Mouse (Mus musculus) heart, embryonic 13.5 days (tissue): ENCODE measurements around the gene Btc. TPM values are rescaled to one million over a fixed set of nuclear protein-coding genes. Genes with fewer than 3 reads are reported as not detected.

Experiments used
- ATAC-seq: fragments of 200-750 bp; cut with Nextera tagmentation; 2 replicates; pipeline ENCODE4 v1.8.0; 2017; ENCODE audit warnings: moderate TSS enrichment; ENCODE audit not compliant: insufficient number of reproducible peaks, low FRiP score, low TSS enrichment; ENCODE audit errors: extremely low read depth
- H3K27ac ChIP-seq: fragments of 300-500 bp; sonication (generic); replicated peaks from 2 replicates; pipeline ENCODE4 v1.5.1; 2015; ENCODE audit warnings: moderate library complexity, mild to moderate bottlenecking, inconsistent platforms
- H3K27me3 ChIP-seq: fragments of 300-500 bp; sonication (generic); replicated peaks from 2 replicates; pipeline ENCODE4 v1.6.1; 2015; ENCODE audit warnings: mild to moderate bottlenecking, inconsistent platforms
- H3K36me3 ChIP-seq: fragments of 300-500 bp; sonication (generic); 2 replicates; pipeline ENCODE4 v1.6.1; 2015; ENCODE audit warnings: mild to moderate bottlenecking, inconsistent platforms
- H3K4me1 ChIP-seq: fragments of 300-500 bp; sonication (generic); 2 replicates; pipeline ENCODE4 v1.6.1; 2015; ENCODE audit warnings: inconsistent platforms
- H3K4me2 ChIP-seq: fragments of 300-500 bp; sonication (generic); 2 replicates; pipeline ENCODE4 v1.6.1; 2015; ENCODE audit warnings: inconsistent platforms, mild to moderate bottlenecking, moderate library complexity
- H3K4me3 ChIP-seq: fragments of 300-500 bp; sonication (generic); 2 replicates; pipeline ENCODE4 v1.5.1; 2015; ENCODE audit warnings: moderate library complexity, mild to moderate bottlenecking, inconsistent platforms
- H3K9ac ChIP-seq: fragments of 300-500 bp; sonication (generic); 2 replicates; pipeline ENCODE4 v1.6.1; 2015; ENCODE audit warnings: inconsistent platforms, mild to moderate bottlenecking, moderate library complexity
- H3K9me3 ChIP-seq: fragments of 300-500 bp; sonication (generic); 2 replicates; pipeline ENCODE4 v1.6.1; 2016; ENCODE audit warnings: inconsistent platforms
- WGBS: fragments of 180-500 bp; shearing (Covaris S2); methylation state at CpG from one replicate; pipeline ENCODE4 v1.1.7; 2015; ENCODE audit warnings: mixed read lengths; 5-methylcytosine and 5-hydroxymethylcytosine counted together
- polyA plus RNA-seq: library from polyadenylated mRNA; unstranded; fragments of >200 nt; fragmentation: Nextera tagmentation; extraction: Ambion mirVana; gene quantifications from 2 replicates; pipeline ENCODE4 v1.2.1, GENCODE M21; 2015

Gene Btc
- polyA plus RNA-seq, 1 experiment from 2014 or later: 1.9 TPM

- Histone ChIP-seq H3K4me2 (no peak overlapping the region), H3K27me3 (no peaks in the 10 kb centered on the region), H3K9me3 (no peaks in the 10 kb centered on the region), H3K27ac (no peak overlapping the region), H3K9ac (no peak overlapping the region), H3K4me1 (no peaks in the 10 kb centered on the region), H3K4me3 (no peak overlapping the region), H3K36me3 (no peaks in the 10 kb centered on the region)
- WGBS: 45% methylated on average over 4 of the region's 4 CpGs
- no peak for ATAC-seq
These were observed 88.8 kb downstream of the Btc start for GRCm38 (mm10) chr5:91313971-91314370.

- Histone ChIP-seq H3K9ac (no peak overlapping the region), H3K4me3 (no peak overlapping the region), H3K27me3 (no peaks in the 10 kb centered on the region), H3K36me3 (no peaks in the 10 kb centered on the region), H3K9me3 (no peaks in the 10 kb centered on the region), H3K4me2 (no peak overlapping the region), H3K4me1 (no peaks in the 10 kb centered on the region), H3K27ac (no peak overlapping the region)
- 24% methylated on average over 4 of the region's 4 CpGs for WGBS
- no peak for ATAC-seq
These were observed 91.0 kb downstream of the Btc start for GRCm38 (mm10) chr5:91311767-91312166.

GRCm38 (mm10) chr5:91308576-91308975 is 94.2 kb downstream of the Btc start:
- WGBS: 43% methylated on average over 7 of the region's 7 CpGs
- no peaks in the 10 kb centered on the region for H3K9me3 ChIP-seq
- H3K4me3 ChIP-seq: no peak overlapping the region

GRCm38 (mm10) chr5:91307907-91308306 is 94.9 kb downstream of the Btc start:
- no peak overlapping the region for H3K9ac ChIP-seq
- H3K4me1 ChIP-seq: 0 out of 2 replicates have a peak, but pooled peaks cover 2% of the 10 kb centered on the region
- 3% methylated on average over 1 of the region's 1 CpGs for WGBS
- H3K4me2 ChIP-seq: no peak overlapping the region
- no peak for ATAC-seq
- H3K27ac ChIP-seq: no peak overlapping the region
- H3K9me3 ChIP-seq: no peaks in the 10 kb centered on the region
- no peak overlapping the region for H3K4me3 ChIP-seq
- no peaks in the 10 kb centered on the region for H3K27me3 ChIP-seq
- H3K36me3 ChIP-seq: no peaks in the 10 kb centered on the region

More at GRCm38 (mm10) chr5:91308576-91308975, 94.2 kb downstream of the Btc start:
- Histone ChIP-seq H3K36me3 (no peaks in the 10 kb centered on the region), H3K4me2 (no peak overlapping the region), H3K27ac (no peak overlapping the region), H3K9ac (no peak overlapping the region), H3K27me3 (no peaks in the 10 kb centered on the region), H3K4me1 (no peaks in the 10 kb centered on the region)
- no peak for ATAC-seq

Other genes with a start within 250 kb of the Btc start
- gene Parm1, start 114.6 kb upstream of the Btc start, polyA plus RNA-seq: 30.4 and 35.1 TPM in 2 replicates